In genomic region chr6:124430784-124431495, GRCm38 (mm10) we compare ENCODE assay signal across 15 mouse cellular contexts. TPM values are rescaled to one million over a fixed set of nuclear protein-coding genes. Genes with fewer than 3 reads are reported as not detected.
DNase-seq lines count a peak whose midpoint lies in the region; ATAC-seq lines count a peak whose summit lies in the region.
"Had no signal": no experiment of that assay in that cellular context is flagged by ENCODE, and none has a peak within 500 bp of the region (broad histone marks: within the 10 kb centered on the region; RNA-seq: fewer than 3 reads in every experiment).

No protein-coding gene starts in this region.

- no peak overlapping the region for H3K4me2 ChIP-seq in midbrain, embryonic 11.5 days
- H3K4me2 ChIP-seq in midbrain, embryonic 14.5 days (ENCODE audit: low read length) = no peak overlapping the region
- no peak overlapping the region for H3K4me2 ChIP-seq in hindbrain, embryonic 11.5 days (replicated peaks; ENCODE audit: low read depth, low read length)
- H3K4me2 ChIP-seq in neural tube, embryonic 13.5 days = no peak overlapping the region
- H3K4me2 ChIP-seq: embryonic facial prominence, embryonic 15.5 days had no signal

- H3K36me3 ChIP-seq in midbrain, embryonic 11.5 days (ENCODE audit: control insufficient read depth, insufficient read depth, low read length) = no peaks in the 10 kb centered on the region
- H3K36me3 ChIP-seq in midbrain, embryonic 14.5 days (ENCODE audit: control insufficient read depth, insufficient read depth, low read length) = peaks cover 16% of the 10 kb centered on the region
- no peaks in the 10 kb centered on the region for H3K36me3 ChIP-seq in embryonic facial prominence, embryonic 10.5 days (replicated peaks)
- H3K36me3 ChIP-seq in hindbrain, embryonic 11.5 days (ENCODE audit: control insufficient read depth, insufficient read depth, low read length) = no peaks in the 10 kb centered on the region
- peaks cover 39% of the 10 kb centered on the region for H3K36me3 ChIP-seq in neural tube, embryonic 13.5 days
- H3K36me3 ChIP-seq: embryonic facial prominence, embryonic 15.5 days had no signal

- no peak overlapping the region for H3K4me3 ChIP-seq in midbrain, embryonic 11.5 days (ENCODE audit: low read depth, low read length)
- H3K4me3 ChIP-seq in midbrain, embryonic 14.5 days (replicated peaks; ENCODE audit: low read depth, low read length) = no peak overlapping the region
- H3K4me3 ChIP-seq in embryonic facial prominence, embryonic 10.5 days = no peak overlapping the region
- no peak overlapping the region for H3K4me3 ChIP-seq in hindbrain, embryonic 11.5 days (ENCODE audit: low read depth, low read length)
- no peak overlapping the region for H3K4me3 ChIP-seq in neural tube, embryonic 13.5 days
- H3K4me3 ChIP-seq: embryonic facial prominence, embryonic 15.5 days; left cerebral cortex, adult 2 months; myocyte had no signal

- H3K27ac ChIP-seq in midbrain, embryonic 11.5 days (ENCODE audit: low read depth, low read length) = no peak overlapping the region
- H3K27ac ChIP-seq in midbrain, embryonic 14.5 days (replicated peaks; ENCODE audit: low read depth, low read length) = no peak overlapping the region
- peak overlapping the region; percentile 59; the same call in 1 of the 2 replicates for H3K27ac ChIP-seq in embryonic facial prominence, embryonic 10.5 days (replicated peaks)
- H3K27ac ChIP-seq in hindbrain, embryonic 11.5 days (ENCODE audit: low read depth, low read length) = no peak overlapping the region
- peak overlapping the region; percentile 14; the same call in 1 of the 2 replicates for H3K27ac ChIP-seq in neural tube, embryonic 13.5 days (replicated peaks)
- H3K27ac ChIP-seq: embryonic facial prominence, embryonic 15.5 days; left cerebral cortex, adult 2 months had no signal

- no peaks in the 10 kb centered on the region; the same call in none of the 2 replicates for H3K4me1 ChIP-seq in midbrain, embryonic 11.5 days (ENCODE audit: control insufficient read depth, insufficient read depth, low read length)
- peaks cover 10% of the 10 kb centered on the region; the same call in 1 of the 2 replicates for H3K4me1 ChIP-seq in midbrain, embryonic 14.5 days (ENCODE audit: control insufficient read depth, insufficient read depth, low read length)
- H3K4me1 ChIP-seq in embryonic facial prominence, embryonic 10.5 days = peaks cover 22% of the 10 kb centered on the region
- H3K4me1 ChIP-seq in hindbrain, embryonic 11.5 days (replicated peaks; ENCODE audit: control insufficient read depth, insufficient read depth, low read length) = 0 out of 2 replicates have a peak, but pooled peaks cover 2% of the 10 kb centered on the region
- peaks cover 27% of the 10 kb centered on the region for H3K4me1 ChIP-seq in neural tube, embryonic 13.5 days (replicated peaks)

- no peaks in the 10 kb centered on the region for H3K9me3 ChIP-seq in midbrain, embryonic 11.5 days (ENCODE audit: control insufficient read depth, low read length)
- H3K9me3 ChIP-seq in midbrain, embryonic 14.5 days (ENCODE audit: control insufficient read depth, low read length) = no peaks in the 10 kb centered on the region
- H3K9me3 ChIP-seq in embryonic facial prominence, embryonic 10.5 days = no peaks in the 10 kb centered on the region
- H3K9me3 ChIP-seq in hindbrain, embryonic 11.5 days (ENCODE audit: control insufficient read depth, low read length) = no peaks in the 10 kb centered on the region
- no peaks in the 10 kb centered on the region for H3K9me3 ChIP-seq in neural tube, embryonic 13.5 days
- H3K9me3 ChIP-seq: embryonic facial prominence, embryonic 15.5 days had no signal

- 34% methylated on average over 8 of the region's 8 CpGs for WGBS in midbrain, embryonic 11.5 days
- 35% methylated on average over 8 of the region's 8 CpGs for WGBS in midbrain, embryonic 14.5 days
- WGBS in embryonic facial prominence, embryonic 10.5 days = 42% methylated on average over 8 of the region's 8 CpGs
- WGBS in hindbrain, embryonic 11.5 days = 39% methylated on average over 8 of the region's 8 CpGs
- 40% methylated on average over 8 of the region's 8 CpGs for WGBS in neural tube, embryonic 13.5 days

- no peak for DNase-seq in midbrain, embryonic 11.5 days (ENCODE audit: low spot score, missing footprints)
- DNase-seq in midbrain, embryonic 14.5 days = no peak
- DNase-seq in embryonic facial prominence, embryonic 10.5 days (ENCODE audit: low spot score) = no peak
- peak; percentile 35 for DNase-seq in hindbrain, embryonic 11.5 days (ENCODE audit: low spot score)
- no peak for DNase-seq in right cerebral cortex, adult 2 months (ENCODE audit: low spot score in 2 of 2)
- DNase-seq in lung, postnatal 4 days = no peak
- DNase-seq: cerebellum, adult 9-11 months; kidney, postnatal 25 days; right cerebral cortex, postnatal 14 days had no signal

- no peak overlapping the region for H3K9ac ChIP-seq in midbrain, embryonic 11.5 days (ENCODE audit: low read length)
- no peak overlapping the region for H3K9ac ChIP-seq in midbrain, embryonic 14.5 days (replicated peaks; ENCODE audit: low read length)
- 0 out of 2 replicates have a peak overlapping the region, but pooled peaks have one; percentile 20 for H3K9ac ChIP-seq in hindbrain, embryonic 11.5 days (ENCODE audit: low read depth, low read length)
- H3K9ac ChIP-seq in neural tube, embryonic 13.5 days = no peak overlapping the region; the same call in 1 of the 2 replicates
- H3K9ac ChIP-seq: embryonic facial prominence, embryonic 15.5 days had no signal

- peak; percentile 34; the same call in 1 of the 2 replicates for ATAC-seq in midbrain, embryonic 11.5 days (ENCODE audit: low FRiP score)
- ATAC-seq in midbrain, embryonic 14.5 days (ENCODE audit: low FRiP score, low TSS enrichment) = no peak; the same call in 1 of the 2 replicates
- peak; percentile 39 for ATAC-seq in hindbrain, embryonic 11.5 days (ENCODE audit: low FRiP score)
- peak; percentile 27; the same call in 1 of the 2 replicates for ATAC-seq in neural tube, embryonic 13.5 days (ENCODE audit: low read depth)
- ATAC-seq: inflammation-experienced regulatory T-cells, adult 6 months; lung, postnatal 0 days had no signal

- H3K27me3 ChIP-seq in midbrain, embryonic 11.5 days (ENCODE audit: control insufficient read depth, insufficient read depth, low read length) = no peaks in the 10 kb centered on the region
- no peaks in the 10 kb centered on the region for H3K27me3 ChIP-seq in midbrain, embryonic 14.5 days (ENCODE audit: control insufficient read depth, insufficient read depth, low read length)
- H3K27me3 ChIP-seq in embryonic facial prominence, embryonic 10.5 days (replicated peaks; ENCODE audit: low read depth, poor library complexity, severe bottlenecking) = no peaks in the 10 kb centered on the region
- H3K27me3 ChIP-seq in hindbrain, embryonic 11.5 days (ENCODE audit: control insufficient read depth, insufficient read depth, low read length) = no peaks in the 10 kb centered on the region
- H3K27me3 ChIP-seq in neural tube, embryonic 13.5 days = no peaks in the 10 kb centered on the region
- H3K27me3 ChIP-seq: embryonic facial prominence, embryonic 15.5 days had no signal

RNA-seq across cellular contexts. Expression of gene Pex5, which starts 16.1 kb away (rescaled TPM):
- polyA plus RNA-seq in midbrain, embryonic 11.5 days (2014; fragmentation: Nextera tagmentation; extraction: Ambion mirVana) = 36.4 and 39.6 TPM in 2 replicates
- 63.8 and 66.2 TPM in 2 replicates for polyA plus RNA-seq in midbrain, embryonic 14.5 days (2014; fragmentation: Nextera tagmentation; extraction: Ambion mirVana)
- polyA plus RNA-seq in embryonic facial prominence, embryonic 10.5 days (2016; fragmentation: Nextera tagmentation; extraction: Ambion mirVana) = 43.3 and 44.9 TPM in 2 replicates
- 35.1 and 38.9 TPM in 2 replicates for polyA plus RNA-seq in hindbrain, embryonic 11.5 days (2014; fragmentation: Nextera tagmentation; extraction: Ambion mirVana)
- 66.9 and 67.6 TPM in 2 replicates for polyA plus RNA-seq in neural tube, embryonic 13.5 days (2015; fragmentation: Nextera tagmentation; extraction: Ambion mirVana)

RNA-seq across cellular contexts. Expression of gene Clstn3, which starts 33.7 kb away (rescaled TPM):
- polyA plus RNA-seq in midbrain, embryonic 11.5 days (2014; fragmentation: Nextera tagmentation; extraction: Ambion mirVana) = 10.3 and 10.5 TPM in 2 replicates
- 78.0 and 105 TPM in 2 replicates for polyA plus RNA-seq in midbrain, embryonic 14.5 days (2014; fragmentation: Nextera tagmentation; extraction: Ambion mirVana)
- polyA plus RNA-seq in embryonic facial prominence, embryonic 10.5 days (2016; fragmentation: Nextera tagmentation; extraction: Ambion mirVana) = 5.5 and 8.7 TPM in 2 replicates
- polyA plus RNA-seq in hindbrain, embryonic 11.5 days (2014; fragmentation: Nextera tagmentation; extraction: Ambion mirVana) = 10.2 and 11.9 TPM in 2 replicates
- 69.8 and 75.1 TPM in 2 replicates for polyA plus RNA-seq in neural tube, embryonic 13.5 days (2015; fragmentation: Nextera tagmentation; extraction: Ambion mirVana)
- polyA plus RNA-seq: inflammation-experienced regulatory T-cells, adult 6 months had no signal

Comparison
In these comparisons a context has a peak if more than half of its experiments do, and no peak if none do; other contexts are left out.
1. H3K27ac ChIP-seq: peak in embryonic facial prominence, embryonic 10.5 days (single experiment) and neural tube, embryonic 13.5 days (single experiment); none in midbrain, embryonic 11.5 days (single experiment), midbrain, embryonic 14.5 days (single experiment) and hindbrain, embryonic 11.5 days (single experiment).